Mouse (Mus musculus) retina, postnatal 7 days (tissue): ENCODE measurements around the gene Apobec2.

Source experiments
- DNase-seq: peaks from one replicate; pipeline ENCODE4 v3.0.0-alpha.2; 2012; ENCODE audit warnings: low read depth, low spot score

The Apobec2 gene

DNA sequence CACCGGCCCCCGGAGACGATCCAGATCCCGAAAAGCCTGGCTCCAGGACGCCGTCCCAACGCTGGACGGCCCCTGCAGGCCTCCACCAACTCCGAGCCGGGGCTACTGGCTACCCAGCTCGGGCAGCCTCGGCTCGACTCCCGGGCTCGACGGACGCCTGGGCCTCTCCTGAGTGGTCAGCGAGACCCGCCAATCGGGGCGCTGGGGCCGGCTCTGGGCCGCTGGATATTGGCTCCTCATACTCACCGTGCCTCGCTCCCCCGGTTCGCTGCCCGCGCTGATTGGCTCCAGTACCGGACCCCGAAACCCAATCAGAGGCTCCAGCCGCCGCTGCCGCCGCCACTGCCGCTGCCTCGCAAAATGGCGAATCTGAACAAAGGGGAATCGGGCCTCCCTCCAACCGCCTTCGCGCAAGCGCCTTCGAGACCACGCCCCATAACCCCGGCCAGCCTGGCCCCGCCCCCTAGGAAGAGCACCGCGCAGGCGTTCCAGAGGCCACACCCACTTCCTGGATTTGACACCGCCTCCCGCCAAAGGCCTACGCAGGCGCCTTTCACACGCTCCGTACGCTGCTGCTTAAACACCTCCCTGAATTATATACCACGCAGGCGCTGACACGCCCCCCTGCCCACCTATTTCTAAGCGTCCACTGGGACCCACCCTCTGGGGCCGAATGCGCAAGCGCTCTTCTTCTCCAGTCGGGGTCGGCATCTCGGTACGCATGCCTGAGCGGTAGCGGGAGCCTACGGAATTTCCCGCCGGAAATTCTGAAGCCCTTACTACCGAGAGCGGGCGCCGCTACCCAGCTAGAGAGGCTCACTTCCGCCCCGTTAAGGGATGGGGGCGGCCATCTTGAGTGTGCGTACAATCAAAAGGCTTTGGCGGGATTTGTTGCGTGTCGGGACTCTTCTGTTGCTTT lies 23.1 kb downstream of the Apobec2 start, which contains the start of the genes Nfya and Oard1:
Gene Nfya (minus strand): TSS at position 527 of the 919 bp plus-strand sequence.
Gene Oard1 (plus strand): TSS at position 635 of the 919 bp plus-strand sequence.
- peak; percentile 99 for DNase-seq

DNA sequence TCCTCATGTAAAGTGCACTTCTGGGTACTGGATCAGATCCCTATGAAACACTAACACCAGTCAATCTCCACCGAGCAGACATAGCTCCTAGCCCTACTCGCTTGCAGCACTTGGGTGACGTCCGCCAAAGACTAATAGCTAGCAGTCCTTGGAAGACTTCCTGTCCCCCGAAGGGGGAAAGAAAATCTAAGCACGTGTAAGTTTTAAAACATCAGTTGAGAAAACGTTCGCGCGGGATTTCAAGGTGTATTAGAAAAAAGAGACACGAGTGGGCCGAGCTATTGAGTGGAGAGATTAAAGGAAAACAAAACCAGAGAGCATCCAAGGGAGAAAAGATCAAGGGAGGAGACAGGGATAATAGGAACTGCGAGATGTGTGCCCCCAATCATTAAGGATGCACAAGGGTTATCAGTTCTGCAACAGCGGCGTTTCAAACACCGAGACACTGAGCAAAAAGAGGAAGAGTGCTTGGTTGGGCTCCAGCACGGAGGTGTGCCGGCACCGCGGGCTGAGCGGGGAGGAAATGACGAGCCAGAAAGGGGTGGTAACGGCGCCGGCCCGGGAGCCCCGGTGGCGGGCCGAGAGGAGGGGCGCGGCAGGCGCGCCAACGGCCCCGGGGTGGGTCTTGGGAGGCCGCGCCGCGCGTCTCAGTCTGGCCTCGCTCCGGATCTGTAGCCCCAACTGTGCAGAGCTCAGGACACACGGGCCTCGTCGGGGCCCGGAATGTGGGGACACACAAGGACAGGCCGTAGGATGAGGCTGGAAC lies 24.0 kb downstream of the Apobec2 start:
- DNase-seq = no peak

DNA sequence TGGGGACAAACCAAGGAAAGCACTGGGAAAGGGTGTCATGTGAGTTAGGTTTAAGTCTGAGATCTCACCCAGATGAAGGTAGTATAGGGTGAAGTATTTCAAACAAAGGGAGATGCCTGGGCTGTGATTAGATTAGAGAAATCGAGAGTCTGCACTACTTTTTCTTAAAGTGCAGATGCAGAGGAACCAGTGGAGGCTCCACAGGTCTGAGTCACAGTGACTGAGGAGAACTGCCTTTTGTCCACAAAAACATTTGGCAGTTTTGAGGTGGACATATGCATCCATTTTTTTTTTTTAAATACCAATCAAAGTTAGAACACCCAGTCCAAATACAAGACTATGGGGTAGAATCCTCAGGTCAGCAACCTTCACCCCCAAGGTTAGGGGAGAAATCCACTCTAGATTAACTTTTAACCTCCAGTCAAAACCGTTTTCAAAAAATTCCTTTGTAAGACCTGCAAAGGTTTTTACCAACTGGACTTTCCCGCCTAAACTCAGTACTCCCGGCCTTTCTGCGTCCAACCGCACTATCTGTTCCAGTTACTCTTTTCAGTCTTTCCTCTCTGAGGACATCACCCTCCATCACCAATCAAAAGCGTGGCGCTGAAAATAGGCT lies 24.7 kb downstream of the Apobec2 start:
- DNase-seq = no peak

DNA sequence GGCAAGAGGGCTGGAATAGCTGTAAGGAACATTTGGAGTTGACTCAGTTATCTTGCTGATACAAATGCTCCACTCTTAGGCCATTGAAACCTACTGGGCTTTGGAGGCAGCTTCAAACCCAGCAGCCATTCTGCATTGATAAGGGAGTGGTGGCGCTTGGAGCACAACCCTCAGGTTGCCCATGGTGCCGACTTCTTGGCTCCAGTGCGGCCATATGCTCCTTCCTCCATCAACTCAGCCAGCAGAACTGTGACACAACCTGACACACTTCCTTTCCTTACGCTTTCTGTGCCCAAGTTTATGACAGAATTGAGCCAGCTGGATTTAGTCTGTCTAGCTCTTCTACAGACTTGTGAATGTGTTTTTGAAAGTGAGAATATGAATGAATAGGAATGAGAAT lies 25.6 kb downstream of the Apobec2 start:
- DNase-seq = no peak

DNA sequence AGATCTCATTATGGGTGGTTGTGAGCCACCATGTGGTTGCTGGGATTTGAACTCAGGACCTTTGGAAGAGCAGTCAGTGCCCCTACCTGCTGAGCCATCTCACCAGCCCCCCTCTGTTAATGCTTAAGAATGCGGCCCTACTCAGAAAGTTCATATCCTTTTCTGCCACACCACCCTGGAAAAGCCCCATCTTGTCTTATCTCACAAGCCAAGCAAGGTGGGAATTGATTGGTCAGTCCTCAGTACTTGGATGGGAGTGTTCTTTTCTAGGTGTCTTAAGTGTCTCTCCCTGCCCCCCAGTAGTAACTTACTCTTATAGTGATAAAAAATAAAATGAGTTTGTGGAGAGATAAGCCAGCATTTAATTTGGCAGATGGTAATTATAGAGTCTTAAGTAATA lies 28.0 kb downstream of the Apobec2 start:
- DNase-seq = no peak

DNA sequence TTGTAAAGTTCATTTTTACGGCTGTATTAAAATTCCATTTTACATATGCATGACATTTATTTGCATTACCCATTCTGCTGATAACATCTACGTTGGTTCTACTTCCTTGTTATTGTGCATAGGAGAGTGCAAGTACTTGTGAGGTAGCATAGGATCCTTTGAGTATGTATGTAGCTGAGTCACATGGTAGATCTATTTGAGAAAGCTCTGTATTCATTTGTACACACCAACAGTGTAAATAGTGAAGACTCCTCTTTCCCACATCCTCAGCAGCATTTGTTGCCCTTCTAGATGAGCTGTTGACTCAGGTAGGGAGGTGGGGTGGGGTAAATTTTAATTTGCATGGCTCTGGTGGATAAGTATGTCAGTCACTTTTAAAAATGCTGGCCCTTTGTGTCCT lies 28.9 kb downstream of the Apobec2 start:
- DNase-seq = no peak

DNA sequence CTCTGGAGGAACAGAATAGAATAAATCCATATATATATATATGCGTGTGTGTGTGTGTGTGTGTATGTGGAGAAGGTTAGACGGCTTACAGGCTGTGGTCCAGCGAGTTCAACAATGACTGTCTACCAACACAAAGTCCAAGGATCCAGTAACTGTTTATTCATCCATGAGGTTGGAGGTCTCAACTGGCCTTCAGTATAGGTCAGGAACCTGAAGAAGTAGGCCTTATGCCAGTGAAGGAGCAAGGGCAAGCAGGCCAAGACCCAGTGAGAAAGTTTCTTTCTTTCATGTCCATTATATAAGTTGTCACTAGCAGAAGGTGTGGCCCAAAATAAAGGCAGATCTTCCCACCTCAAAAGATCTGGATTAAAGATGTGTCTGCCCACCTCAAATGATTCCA lies 30.0 kb downstream of the Apobec2 start:
- no peak for DNase-seq

DNA sequence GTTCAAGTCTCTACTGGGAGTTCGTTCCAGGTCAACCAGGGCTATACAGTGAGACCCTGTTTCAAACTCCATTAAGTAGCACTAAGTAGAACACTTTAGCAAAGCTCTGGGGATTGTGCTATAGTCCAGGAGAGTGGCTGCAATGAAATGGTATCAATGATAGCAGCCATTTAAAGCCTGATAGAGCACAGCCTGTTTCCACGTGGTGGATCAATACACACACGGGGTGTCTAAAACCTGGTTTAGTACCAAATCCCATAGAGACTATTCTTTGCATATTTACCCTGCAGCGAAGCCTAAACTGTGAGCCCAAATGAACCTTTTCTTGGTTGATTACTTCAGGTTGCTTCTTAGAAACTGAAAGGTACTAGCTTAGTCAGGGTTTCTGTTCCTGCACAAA lies 31.0 kb downstream of the Apobec2 start:
- no peak for DNase-seq

DNA sequence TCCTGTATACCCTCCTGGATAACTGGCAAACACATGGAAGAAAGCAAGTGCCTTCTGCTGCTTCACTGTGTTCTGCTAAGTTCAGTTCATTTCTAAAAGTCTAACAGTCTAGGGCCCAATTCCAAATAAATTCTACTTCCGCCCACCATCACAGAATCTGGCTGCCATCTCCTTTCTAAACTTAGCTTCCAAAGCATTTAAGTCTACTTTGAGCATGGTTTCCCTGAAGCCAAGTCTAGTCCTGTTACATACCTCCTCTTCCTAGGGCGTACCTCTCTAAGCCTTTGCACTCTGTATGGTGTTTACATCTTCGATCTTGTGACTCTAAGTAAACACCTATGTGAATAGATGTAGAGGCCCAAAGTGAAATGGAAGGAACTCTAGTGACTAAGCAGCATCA lies 40.1 kb downstream of the Apobec2 start:
- DNase-seq = no peak

DNA sequence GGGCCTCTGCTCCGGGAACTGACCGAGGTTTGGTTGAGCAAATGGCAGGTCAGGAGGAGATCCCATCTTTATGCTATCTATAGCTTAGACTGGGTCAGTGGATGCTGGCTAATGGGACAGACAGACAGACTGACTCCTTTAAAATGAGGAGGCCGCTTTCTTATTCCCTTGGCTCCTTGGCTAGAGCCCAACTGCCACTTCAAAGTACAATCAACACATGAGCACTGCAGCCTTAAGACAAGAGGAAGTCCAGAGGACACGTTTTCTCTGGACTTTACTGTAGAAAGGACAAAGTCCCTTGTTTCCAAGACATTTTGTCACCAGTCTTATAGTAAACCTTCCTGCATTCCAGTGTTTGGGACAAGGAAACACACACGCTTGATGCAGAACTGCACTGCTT lies 41.3 kb downstream of the Apobec2 start:
- no peak for DNase-seq

DNA sequence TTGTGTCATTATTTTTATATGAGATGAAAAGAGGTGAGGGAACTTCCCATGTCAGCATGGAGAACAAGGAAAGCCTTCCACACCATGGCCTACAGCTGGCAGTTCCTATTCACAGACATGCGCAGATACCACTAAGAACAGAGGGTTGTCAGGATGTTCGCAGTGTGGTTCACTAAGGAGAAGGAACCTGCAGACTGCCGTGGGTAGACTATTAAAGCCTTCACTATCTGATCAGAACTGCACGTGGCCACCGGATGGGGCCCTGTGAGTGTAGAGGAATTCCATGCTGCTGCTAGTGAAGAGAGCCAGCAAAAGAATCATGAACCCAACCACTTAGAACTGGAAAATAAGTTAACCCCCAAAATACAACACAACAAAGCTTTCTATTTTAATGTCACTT lies 43.3 kb downstream of the Apobec2 start:
- DNase-seq = no peak

DNA sequence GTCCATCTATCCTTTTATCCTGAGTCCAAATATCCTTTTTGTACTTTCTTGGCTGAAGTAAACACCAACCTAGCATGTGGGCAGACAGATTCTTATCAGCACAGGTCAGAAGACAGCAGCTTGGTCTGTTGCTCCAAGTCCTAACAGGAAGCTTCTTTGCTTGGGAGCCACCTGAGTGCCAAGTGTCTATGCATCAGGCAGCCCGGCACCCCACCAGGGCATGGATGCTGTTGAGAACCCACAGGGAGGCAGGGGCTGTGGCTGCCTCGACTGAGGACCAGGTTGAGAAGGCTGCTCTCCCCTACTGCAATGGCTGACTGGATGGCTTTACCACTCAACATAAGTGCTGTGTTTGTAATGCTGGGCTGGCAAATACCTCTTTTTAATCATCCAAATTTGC lies 44.1 kb downstream of the Apobec2 start:
- DNase-seq = no peak

DNA sequence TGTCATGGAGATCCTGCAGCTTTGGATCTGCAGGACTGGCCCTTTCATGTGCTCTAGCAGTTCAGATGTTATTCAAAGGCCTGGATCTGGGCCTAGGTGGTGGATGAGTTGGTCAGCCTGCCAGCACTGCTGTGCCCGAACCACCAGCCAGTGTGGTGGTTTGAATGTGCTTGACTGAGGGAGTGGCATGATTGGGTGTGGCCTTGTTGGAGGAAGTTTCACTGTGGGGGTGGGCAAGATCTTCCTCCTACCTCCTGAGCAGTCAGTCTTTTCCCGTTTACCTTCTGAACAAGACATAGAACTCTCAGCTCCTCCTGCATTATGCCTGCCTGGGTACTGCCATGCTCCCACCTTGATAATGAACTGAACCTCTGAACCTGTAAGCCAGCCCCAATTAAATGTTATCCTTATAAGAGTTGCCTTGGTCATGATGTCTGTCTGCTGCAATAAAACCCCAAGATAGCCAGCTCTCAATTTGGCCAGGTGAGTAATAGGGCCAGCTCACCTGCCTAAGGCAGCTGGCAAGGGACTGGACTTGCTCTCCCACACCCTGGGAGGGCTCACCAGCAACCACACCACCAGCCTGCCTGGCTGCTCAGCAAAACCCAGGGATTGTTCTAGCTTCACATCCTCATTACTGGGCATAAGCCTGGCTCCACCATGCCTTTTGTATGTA lies 46.8 kb downstream of the Apobec2 start:
- DNase-seq = no peak

DNA sequence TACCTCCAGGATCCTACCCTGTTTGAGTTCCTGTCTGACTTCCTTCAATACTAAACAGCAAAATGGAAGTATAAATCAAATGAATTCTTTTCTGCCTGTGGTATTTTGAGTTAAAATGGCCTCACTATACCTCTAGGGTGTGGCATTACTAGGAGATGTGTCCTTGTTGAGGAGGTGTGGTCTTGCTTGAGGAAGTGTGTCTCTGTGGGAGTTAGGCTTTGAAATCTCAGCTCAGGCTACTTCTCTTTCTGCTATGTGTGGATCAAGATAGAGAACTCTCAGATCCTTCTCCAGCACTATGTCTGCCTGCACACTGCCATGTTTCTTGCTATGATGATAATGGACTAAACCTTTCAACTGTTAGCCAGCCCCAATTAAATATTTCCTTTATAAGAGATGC lies 53.7 kb downstream of the Apobec2 start:
- no peak for DNase-seq

DNA sequence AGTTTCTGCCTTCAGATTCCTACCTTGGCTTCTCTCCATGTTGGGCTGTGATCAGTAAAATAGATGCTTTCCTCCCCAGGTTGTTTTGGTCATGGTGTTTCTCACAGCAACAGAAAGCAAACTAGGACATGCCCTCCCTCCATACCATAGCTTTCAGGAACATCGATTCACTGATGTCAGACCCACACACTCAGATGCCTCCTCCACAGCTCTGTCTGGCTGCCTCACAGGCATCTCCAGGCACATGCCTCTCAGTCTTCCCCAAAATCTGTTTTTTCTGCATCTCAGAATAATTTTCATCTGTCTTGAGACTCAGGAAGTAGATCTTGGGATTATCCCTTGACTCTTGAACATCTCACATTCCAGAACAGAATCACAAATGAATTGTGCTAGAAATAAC lies 56.6 kb downstream of the Apobec2 start:
- DNase-seq = no peak

DNA sequence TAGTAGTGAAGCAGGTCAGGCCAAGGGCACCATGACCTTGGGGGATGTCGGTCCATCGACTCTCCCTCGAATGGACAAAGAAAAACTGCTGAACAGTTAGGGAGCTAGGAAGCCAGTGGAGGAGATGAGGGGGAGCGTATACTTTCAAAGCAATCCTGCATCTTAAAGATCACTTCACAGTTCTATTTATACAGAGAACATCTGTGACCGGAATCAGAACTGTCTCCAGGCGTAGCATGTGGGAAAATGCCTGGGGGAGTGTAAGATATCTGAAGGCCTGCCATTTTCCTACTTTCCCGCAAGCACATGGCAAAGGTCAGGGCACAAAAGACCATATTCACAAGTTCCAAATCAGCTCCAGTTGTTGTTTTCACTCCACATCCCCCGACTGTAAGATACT lies 59.7 kb downstream of the Apobec2 start:
- DNase-seq = no peak

DNA sequence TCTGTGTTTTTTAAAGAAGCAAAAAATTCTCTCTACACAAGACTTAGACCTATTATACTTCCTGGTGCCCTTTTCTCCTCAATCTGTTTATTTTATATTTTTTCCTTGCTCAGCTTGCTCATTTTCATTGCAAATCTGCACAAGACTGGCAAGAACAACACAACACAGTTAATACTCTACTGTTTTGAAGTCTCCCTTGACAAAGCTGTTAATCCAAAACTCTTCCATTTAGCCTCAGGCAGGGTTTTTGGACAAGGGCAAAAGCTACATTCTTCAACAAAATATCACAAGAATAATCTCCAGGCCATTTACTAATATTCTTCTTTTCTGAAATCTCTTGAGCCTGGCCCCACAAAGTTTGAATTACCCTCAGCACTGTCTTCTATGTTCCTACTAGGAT lies 61.1 kb downstream of the Apobec2 start:
- DNase-seq = no peak
